Mouse (Mus musculus) heart, embryonic 10.5 days (tissue): ENCODE results near the gene Ly6g6d. TPM values are rescaled to one million over a fixed set of nuclear protein-coding genes. Genes with fewer than 3 reads are reported as not detected.
"Not testable (repeated sequence)": the region's sequence is repeated elsewhere in the genome, so short reads cannot be mapped to it uniquely, and the experiment has no call there.

Experiments used
- DNase-seq: peaks from one replicate; pipeline ENCODE4 v3.0.0-alpha.2; 2017; ENCODE audit warnings: low spot score
- H3K27ac ChIP-seq: fragments of 300-500 bp; sonication (generic); 2 replicates; pipeline ENCODE4 v1.5.1; 2016; ENCODE audit warnings: mild to moderate bottlenecking
- H3K27me3 ChIP-seq: fragments of 300-500 bp; sonication (generic); 2 replicates; pipeline ENCODE4 v1.6.1; 2016; ENCODE audit warnings: mild to moderate bottlenecking; ENCODE audit not compliant: poor library complexity, insufficient read depth, severe bottlenecking
- H3K36me3 ChIP-seq: fragments of 300-500 bp; sonication (generic); 2 replicates; pipeline ENCODE4 v1.6.1; 2016; ENCODE audit warnings: mild to moderate bottlenecking, moderate library complexity
- H3K4me1 ChIP-seq: fragments of 300-500 bp; sonication (generic); 2 replicates; pipeline ENCODE4 v1.6.1; 2016; ENCODE audit warnings: mild to moderate bottlenecking
- H3K4me3 ChIP-seq: fragments of 300-500 bp; sonication (generic); 2 replicates; pipeline ENCODE4 v1.5.1; 2016; ENCODE audit warnings: mild to moderate bottlenecking, moderate library complexity
- H3K9me3 ChIP-seq: fragments of 300-500 bp; sonication (generic); 2 replicates; pipeline ENCODE4 v1.6.1; 2016; ENCODE audit warnings: mild to moderate bottlenecking, moderate library complexity
- WGBS: fragments of 180-500 bp; shearing (Covaris S2); methylation state at CpG from one replicate; pipeline ENCODE4 v1.1.7; 2016; 5-methylcytosine and 5-hydroxymethylcytosine counted together
- polyA plus RNA-seq: library from polyadenylated mRNA; unstranded; fragments of >200 nt; fragmentation: Nextera tagmentation; extraction: Ambion mirVana; gene quantifications from 2 replicates; pipeline ENCODE4 v1.2.1, GENCODE M21; 2016

Ly6g6d gene
- polyA plus RNA-seq, 1 experiment from 2014 or later, result 2.5 TPM

DNA sequence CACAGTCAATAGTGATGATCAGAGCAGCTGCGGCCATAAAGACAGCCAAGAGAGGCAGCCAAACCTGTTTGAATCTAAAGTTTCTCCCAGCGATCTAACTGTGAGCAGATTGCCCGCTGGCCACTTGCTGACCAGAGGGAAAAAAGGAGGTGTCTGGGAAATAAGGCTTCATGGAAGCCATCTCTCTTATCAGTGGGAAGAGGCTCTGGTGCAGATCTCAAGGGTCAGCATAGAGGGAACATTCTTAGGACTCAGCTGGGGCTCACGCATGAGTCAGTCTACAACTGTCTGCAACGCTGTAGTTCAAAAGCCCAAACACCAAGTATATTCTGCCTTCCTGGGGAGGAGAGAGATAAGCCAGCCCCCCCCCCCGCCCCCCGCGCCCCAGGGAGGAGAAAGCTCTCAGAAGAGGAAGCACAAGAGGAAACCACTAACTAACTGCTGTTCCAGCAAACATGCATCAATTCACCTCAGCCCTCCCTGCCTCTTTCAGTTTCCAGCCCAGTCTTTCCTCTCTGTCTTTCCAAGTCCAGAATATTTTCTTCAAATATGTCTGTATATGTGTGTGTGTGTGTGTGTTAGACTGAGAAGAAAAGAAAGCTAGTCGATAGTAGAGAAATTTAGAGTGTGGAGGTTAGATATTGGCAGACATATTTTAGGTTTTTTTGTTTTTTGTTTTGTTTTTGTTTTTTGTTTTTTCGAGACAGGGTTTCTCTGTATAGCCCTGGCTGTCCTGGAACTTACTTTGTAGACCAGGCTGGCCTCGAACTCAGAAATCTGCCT lies 29.5 kb downstream of the Ly6g6d start:
- peaks cover 15% of the 10 kb centered on the region for H3K36me3 ChIP-seq
- no peaks in the 10 kb centered on the region for H3K9me3 ChIP-seq
- WGBS, result 20% methylated on average over 11 of the region's 11 CpGs
- H3K4me1 ChIP-seq, result peaks cover 81% of the 10 kb centered on the region
- DNase-seq, result no peak
- H3K27me3 ChIP-seq, result no peaks in the 10 kb centered on the region
- H3K27ac ChIP-seq, result peak overlapping the region; percentile 98
- H3K4me3 ChIP-seq, result peak overlapping the region; percentile 72

DNA sequence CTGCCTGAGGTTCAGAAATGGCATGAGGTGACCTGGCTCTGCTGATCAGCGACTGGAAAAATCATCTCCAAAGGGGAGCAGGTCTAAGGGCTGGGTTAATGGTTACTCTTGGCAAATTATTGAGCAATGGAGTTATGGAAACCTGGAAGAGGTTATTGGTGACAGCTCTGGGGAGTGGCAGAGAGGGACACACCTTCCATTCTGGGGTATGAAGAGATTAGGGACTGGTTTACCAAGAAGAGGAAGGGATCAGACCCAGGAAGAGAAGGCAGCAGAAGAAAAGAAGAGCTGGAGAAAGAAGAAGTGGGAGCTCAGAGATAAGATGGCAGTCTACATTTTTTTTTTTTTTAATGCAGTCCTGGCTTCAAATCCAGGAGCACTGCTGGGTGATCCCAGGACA lies 30.2 kb downstream of the Ly6g6d start:
- Histone ChIP-seq H3K27ac (peak overlapping the region; percentile 98), H3K36me3 (peaks cover 9% of the 10 kb centered on the region), H3K9me3 (no peaks in the 10 kb centered on the region), H3K4me3 (peak overlapping the region; percentile 72), H3K27me3 (no peaks in the 10 kb centered on the region), H3K4me1 (peaks cover 77% of the 10 kb centered on the region)
- DNase-seq, result no peak
- 43% methylated on average over 1 of the region's 1 CpGs for WGBS

DNA sequence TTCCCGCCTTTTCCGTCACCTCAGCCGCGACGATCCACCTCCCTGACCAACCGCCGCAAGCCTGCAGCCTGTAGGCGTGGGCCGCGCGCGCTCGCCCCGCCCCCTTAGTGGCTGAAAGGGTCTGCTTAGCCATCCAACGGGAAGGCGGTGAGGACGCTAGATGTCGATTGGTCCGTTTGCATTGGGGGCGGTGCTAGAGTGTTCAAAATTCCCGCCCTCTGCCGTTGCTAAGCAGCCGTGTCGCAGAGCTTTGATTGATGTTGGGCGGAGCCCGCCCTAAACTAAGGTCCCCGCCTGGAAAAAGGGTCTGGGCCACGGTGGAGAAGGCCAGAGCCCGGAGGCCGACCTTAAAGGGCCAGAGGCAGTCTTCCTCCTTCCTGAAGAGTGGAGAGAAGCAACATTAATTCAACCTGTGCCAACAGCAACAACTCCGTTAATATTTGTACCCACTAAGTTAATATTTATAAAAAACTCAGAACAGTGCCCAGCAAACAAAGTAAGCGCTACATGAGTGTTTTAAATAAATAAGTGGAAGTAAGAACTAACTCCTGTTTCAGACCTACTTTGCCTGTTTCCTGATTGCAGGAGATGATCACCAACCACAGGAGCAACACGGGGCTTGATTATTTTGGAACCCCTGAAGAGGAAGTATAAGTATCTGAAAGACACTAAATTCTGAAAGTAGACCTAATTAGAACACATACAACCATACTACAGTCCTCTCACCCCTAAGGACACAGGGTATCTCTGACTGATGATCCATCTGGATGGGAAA lies 31.0 kb downstream of the Ly6g6d start, which contains the start of gene Msh5:
Gene Msh5, minus strand, starts transcription at position 65 of the 775 bp plus-strand sequence.
- WGBS, result 2% methylated on average over 33 of the region's 33 CpGs
- peak; percentile 100 for DNase-seq
- no peaks in the 10 kb centered on the region for H3K9me3 ChIP-seq
- peak within 1 kb of the TSS; percentile 98 for H3K27ac ChIP-seq
- H3K4me3 ChIP-seq, result peak within 1 kb of the TSS; percentile 72
- H3K4me1 ChIP-seq, result peaks cover 68% of the 10 kb centered on the region
- 0 out of 2 replicates have a peak, but pooled peaks cover under 1% of the 10 kb centered on the region for H3K36me3 ChIP-seq
- no peaks in the 10 kb centered on the region for H3K27me3 ChIP-seq

DNA sequence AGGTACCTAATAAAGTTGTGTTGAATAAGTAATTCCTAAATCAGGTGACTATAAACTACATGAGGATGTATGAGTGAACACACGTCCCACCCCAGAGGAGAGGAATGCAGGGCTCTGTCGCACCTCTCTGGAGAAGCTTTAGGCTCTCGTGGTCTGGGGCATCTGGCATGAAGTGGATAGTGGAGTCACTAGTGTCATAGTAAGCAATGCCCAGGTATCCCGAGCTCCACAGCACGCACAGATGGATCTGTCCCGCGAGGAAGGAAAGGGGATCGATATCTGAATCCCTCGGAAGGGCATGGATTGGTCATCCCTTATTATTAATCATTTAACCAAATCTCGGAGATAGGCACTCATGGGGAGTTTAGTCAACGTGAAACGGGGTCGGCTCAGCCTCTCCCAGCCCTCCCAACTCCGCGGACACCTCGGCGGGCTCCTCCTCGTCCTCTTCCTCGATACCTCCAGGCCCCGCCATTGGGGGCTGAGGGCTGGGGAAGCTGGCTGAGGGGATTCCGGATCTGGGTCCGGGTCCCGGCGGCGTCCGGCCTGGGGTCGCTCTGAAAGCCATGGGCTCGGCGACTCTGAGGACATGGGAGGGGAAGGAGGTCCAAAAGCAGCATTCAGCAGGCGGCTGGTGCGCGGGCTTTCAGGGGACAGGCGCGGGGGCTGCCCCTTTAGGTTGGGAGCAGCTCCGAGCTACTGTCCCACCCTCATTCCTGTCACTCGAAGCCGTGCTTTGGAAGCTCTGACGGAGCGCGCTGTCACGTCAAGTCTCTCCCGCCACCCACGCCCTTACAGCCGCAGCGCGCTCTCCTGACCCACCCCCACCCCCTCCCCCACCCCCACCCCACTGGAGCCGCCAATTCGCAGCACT lies 31.8 kb downstream of the Ly6g6d start:
- peaks cover 63% of the 10 kb centered on the region for H3K4me1 ChIP-seq
- no peak for DNase-seq

DNA sequence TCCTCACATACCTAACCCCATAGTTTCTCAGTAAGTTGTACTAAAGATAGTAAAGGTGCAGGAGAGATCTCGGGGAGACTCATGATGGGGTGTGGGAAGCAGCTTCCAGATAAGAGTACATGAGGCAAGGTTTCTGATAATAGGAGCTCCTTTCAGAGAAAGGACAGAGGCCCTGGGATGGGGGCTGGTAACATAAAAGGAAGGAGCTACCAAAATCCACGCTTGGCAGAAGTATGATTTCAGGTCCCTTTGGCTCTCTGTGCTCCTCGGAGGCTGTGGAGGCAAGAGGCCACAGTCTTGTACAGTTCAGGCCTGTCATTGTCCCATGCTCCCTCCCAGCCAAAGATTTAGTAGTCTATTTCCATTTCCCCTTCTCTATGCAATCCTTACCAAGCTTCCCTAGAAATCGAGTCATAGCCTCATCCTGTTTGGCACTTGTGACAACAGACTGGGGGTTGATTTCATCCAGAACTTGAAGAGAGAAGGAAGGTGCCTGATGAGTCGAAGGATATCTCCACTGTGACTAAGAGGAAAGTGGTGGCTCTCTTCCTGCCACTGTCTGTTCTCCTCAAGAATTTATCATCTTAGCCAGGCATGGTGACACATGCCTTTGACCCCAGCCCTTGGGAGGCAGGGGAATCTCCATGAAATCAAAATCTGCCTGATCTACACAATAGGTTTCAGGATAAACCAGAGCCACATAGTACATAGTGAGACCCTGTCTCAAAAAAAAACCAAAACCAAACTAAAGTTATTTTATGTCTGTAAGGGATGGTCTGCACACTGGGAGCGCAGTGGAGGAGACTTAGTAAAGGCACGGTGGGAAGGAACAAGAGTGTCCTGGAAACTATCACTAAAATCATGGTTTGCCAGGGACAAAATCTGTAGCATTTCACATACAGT lies 32.7 kb downstream of the Ly6g6d start:
- DNase-seq, result peak; percentile 78
- peak overlapping the region; percentile 72 for H3K4me3 ChIP-seq
- no peaks in the 10 kb centered on the region for H3K36me3 ChIP-seq
- no peaks in the 10 kb centered on the region for H3K9me3 ChIP-seq
- H3K27me3 ChIP-seq, result no peaks in the 10 kb centered on the region
- peak overlapping the region; percentile 98 for H3K27ac ChIP-seq
- WGBS, result 45% methylated on average over 7 of the region's 7 CpGs
- peaks cover 63% of the 10 kb centered on the region for H3K4me1 ChIP-seq

More for the DNA sequence above, 31.8 kb downstream of the Ly6g6d start:
- Histone ChIP-seq H3K36me3 (no peaks in the 10 kb centered on the region), H3K27me3 (no peaks in the 10 kb centered on the region), H3K27ac (peak overlapping the region; percentile 98), H3K9me3 (no peaks in the 10 kb centered on the region), H3K4me3 (peak overlapping the region; percentile 72)
- WGBS, result 4% methylated on average over 47 of the region's 48 CpGs

DNA sequence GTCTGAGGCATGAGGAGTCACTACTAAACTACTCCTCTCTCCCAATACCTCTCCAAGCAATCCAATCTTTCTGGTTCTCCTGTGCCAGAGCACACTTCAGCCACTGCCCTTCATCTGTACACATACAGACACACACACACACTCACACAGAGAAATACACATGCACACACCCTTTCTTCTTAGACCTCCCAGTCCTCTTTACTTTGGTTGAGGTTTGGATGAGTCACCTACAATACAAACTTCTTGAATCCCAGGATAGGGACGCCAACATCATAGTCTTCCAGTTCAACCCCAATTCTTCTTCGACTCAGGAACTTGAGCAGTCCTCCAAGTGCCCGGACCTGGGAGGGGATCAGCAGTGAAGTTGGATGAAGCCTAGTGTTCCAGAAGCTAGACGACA lies 34.1 kb downstream of the Ly6g6d start:
- Histone ChIP-seq H3K36me3 (no peaks in the 10 kb centered on the region), H3K27ac (peak overlapping the region; percentile 98), H3K4me3 (no peak overlapping the region), H3K27me3 (no peaks in the 10 kb centered on the region), H3K9me3 (no peaks in the 10 kb centered on the region), H3K4me1 (peaks cover 50% of the 10 kb centered on the region)
- 79% methylated on average over 4 of the region's 4 CpGs for WGBS
- DNase-seq, result no peak

DNA sequence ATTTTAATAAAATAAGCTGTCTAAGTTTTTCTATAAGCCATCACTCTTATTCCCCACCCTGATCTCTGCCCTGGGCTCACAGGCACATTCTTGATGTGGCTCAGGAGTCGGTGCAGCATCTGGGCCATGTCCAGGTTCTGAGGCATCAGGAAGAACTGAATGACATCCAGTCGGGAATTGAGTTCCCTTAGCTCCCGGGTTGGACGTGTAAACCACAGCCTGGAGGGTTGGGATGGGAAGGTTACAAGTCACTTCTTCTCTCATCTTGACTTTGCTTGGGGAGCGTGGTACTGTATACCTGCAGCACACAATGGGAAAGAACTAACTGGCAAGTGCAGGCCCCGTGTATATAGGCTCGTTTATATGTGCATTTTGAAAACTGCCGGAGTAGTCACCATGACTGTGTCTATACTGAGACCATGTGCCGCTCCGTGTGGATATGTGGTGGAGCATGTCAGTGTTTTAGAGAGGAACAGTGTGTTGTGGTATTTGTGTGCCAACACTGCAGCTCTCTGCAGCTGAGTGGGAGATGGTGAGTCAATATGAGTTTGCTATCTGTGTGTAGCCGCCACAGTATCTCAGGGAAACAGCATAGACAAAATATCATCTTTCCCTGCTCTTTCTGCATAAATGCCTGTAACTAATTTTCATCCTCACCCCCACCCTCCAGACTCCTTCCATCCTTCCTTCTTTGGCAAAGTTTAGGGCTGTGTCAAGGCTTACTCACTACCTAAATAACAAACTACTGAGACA lies 38.6 kb downstream of the Ly6g6d start:
- Histone ChIP-seq H3K36me3 (no peaks in the 10 kb centered on the region), H3K4me1 (peaks cover 8% of the 10 kb centered on the region), H3K27me3 (no peaks in the 10 kb centered on the region), H3K9me3 (no peaks in the 10 kb centered on the region), H3K27ac (no peak overlapping the region), H3K4me3 (no peak overlapping the region)
- DNase-seq, result no peak
- WGBS, result 85% methylated on average over 11 of the region's 11 CpGs

DNA sequence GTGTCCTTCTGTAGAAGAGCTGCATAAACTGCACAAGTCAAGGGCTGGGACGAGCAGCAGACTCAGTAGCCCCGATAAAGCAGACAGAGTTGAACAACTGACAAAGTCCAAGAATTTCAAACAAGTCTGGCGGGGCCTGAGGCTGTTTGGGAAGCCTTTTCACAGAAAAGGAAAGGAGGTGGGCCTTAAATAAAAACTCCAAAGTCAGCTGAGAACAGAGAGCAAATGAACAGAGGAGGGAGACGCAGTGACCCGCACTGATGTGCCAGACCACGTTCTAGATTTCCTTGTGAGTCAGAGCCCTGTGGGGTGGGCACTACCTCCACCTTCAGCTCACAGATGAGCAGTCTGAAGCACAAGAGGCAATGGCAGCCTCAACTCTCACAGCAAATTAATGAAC lies 43.0 kb downstream of the Ly6g6d start:
- no peak for DNase-seq
- Histone ChIP-seq H3K36me3 (no peaks in the 10 kb centered on the region), H3K27ac (no peak overlapping the region), H3K4me3 (no peak overlapping the region), H3K9me3 (no peaks in the 10 kb centered on the region), H3K27me3 (peaks cover 7% of the 10 kb centered on the region; the same call in 1 of the 2 replicates), H3K4me1 (peaks cover 9% of the 10 kb centered on the region)
- WGBS, result 70% methylated on average over 6 of the region's 6 CpGs

DNA sequence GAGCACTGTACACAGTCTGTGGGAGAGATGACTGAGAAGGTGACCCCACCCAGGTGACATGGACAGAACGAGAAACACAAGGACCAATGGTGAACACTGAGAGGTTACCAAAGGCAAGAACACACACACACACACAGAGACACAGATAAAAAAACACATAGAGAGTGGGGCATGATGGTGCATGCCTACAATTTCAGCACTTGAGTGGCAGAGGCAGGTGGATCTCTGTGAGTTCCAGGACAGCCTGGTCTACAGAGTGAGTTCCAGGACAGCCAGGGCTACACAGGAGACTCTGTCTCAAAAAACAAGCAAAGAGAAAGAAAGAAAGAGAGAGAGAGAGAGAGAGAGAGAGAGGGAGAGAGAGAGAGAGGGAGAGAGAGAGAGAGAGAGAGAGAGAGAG lies 44.2 kb downstream of the Ly6g6d start:
- not testable (repeated sequence) for H3K36me3 ChIP-seq, DNase-seq, H3K4me3 ChIP-seq, H3K9me3 ChIP-seq, H3K27ac ChIP-seq, H3K27me3 ChIP-seq
- WGBS, result 70% methylated on average over 1 of the region's 1 CpGs
- peaks cover 19% of the 10 kb centered on the region for H3K4me1 ChIP-seq

DNA sequence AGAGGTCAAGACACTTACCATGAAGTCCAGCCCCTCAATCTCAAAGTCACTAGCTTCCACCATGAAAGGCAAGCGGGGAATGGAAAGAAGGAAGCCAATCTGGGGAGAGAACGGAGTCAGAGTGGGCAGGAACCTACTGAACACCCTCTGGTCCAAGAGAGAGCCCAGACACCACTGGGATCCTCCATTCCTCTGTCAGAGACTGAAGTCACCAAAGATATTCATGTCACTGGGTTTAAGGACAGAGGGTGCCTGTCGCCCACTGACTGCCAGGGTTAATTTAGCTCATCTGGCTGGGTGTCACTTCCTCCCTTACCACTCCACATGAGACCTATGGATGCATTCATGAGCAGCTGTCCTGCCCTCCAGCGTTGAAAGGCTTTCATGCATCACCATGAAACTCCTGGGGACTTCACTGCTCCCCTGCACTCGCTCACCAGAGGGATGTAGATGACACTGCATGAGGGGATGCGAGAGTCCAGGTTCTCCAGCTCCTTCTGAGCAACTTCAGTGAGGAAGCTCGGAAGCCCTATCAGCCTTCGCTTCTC lies 45.5 kb downstream of the Ly6g6d start:
- Histone ChIP-seq H3K27me3 (peaks cover 7% of the 10 kb centered on the region; the same call in 1 of the 2 replicates), H3K27ac (no peak overlapping the region), H3K9me3 (no peaks in the 10 kb centered on the region), H3K4me3 (no peak overlapping the region), H3K4me1 (peaks cover 24% of the 10 kb centered on the region), H3K36me3 (no peaks in the 10 kb centered on the region)
- 64% methylated on average over 8 of the region's 8 CpGs for whole genome bisulfite sequencing
- DNase-seq, result no peak

DNA sequence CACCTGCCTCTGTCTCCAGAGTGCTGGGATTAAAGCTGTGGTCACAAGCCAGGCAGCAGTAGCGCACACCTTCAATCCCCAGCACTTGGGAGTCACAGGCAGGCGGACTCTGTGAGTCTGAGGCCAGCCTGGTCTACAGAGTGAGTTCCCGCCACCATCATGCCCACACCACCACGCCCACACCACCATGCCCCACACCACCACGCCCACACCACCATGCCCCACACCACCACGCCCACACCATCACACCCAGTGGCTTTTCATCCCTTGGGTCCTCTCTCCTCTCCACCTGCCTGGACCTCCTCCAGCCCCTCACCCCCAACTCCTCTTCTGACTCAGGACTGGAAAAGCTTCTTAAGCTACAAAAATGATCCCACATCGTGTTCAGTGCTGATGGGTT lies 46.0 kb downstream of the Ly6g6d start:
- WGBS, result 75% methylated on average over 7 of the region's 7 CpGs
- no peaks in the 10 kb centered on the region for H3K9me3 ChIP-seq
- peaks cover 7% of the 10 kb centered on the region; the same call in 1 of the 2 replicates for H3K27me3 ChIP-seq
- DNase-seq, result no peak
- H3K4me3 ChIP-seq, result no peak overlapping the region
- H3K36me3 ChIP-seq, result no peaks in the 10 kb centered on the region
- no peak overlapping the region for H3K27ac ChIP-seq
- H3K4me1 ChIP-seq, result peaks cover 29% of the 10 kb centered on the region
